Mouse (Mus musculus): ENCODE measurements around the gene Tgif2. TPM values are rescaled to one million over a fixed set of nuclear protein-coding genes. Genes with fewer than 3 reads are reported as not detected.
"Not testable (repeated sequence)": the region's sequence is repeated elsewhere in the genome, so short reads cannot be mapped to it uniquely, and the experiment has no call there.

Tgif2 gene
- polyA plus RNA-seq, 1 experiment from 2014 or later: 11.2 TPM

DNA sequence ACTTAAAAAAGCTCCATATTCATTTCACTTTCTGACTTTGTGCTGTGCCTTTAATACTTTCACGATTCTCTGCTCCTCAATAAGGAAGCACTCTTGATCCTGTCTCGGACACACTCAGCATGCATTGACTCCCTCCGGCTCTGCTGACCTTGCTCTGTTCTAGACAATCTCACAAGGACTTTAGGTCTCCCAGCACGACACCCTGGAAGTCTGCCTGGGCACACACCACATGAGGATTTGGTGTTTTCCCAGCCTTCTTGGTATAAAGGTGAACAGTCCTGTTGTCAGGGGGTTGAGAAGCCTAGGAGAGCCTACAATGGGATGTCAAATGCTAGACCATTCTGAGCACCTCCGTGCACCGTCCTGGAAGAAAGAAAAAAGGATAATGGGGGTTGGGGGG, 53.0 kb downstream of the Tgif2 start:
- 76% methylated on average over 6 of the region's 6 CpGs for whole genome bisulfite sequencing
- Histone ChIP-seq H3K4me2 (ENCODE audit: low read depth, low read length) (no peak overlapping the region), H3K4me3 (ENCODE audit: low read depth, low read length) (no peak overlapping the region), H3K27me3 (ENCODE audit: control insufficient read depth, insufficient read depth, low read length) (no peaks in the 10 kb centered on the region), H3K9ac (replicated peaks; ENCODE audit: low read depth, low read length) (no peak overlapping the region), H3K4me1 (ENCODE audit: control insufficient read depth, insufficient read depth, low read length) (0 out of 2 replicates have a peak, but pooled peaks cover 4% of the 10 kb centered on the region), H3K27ac (ENCODE audit: low read depth, low read length) (no peak overlapping the region), H3K36me3 (ENCODE audit: control insufficient read depth, insufficient read depth, low read length) (no peaks in the 10 kb centered on the region), H3K9me3 (ENCODE audit: control insufficient read depth, low read length) (no peaks in the 10 kb centered on the region)
- no peak for ATAC-seq (ENCODE audit: low read depth)

DNA sequence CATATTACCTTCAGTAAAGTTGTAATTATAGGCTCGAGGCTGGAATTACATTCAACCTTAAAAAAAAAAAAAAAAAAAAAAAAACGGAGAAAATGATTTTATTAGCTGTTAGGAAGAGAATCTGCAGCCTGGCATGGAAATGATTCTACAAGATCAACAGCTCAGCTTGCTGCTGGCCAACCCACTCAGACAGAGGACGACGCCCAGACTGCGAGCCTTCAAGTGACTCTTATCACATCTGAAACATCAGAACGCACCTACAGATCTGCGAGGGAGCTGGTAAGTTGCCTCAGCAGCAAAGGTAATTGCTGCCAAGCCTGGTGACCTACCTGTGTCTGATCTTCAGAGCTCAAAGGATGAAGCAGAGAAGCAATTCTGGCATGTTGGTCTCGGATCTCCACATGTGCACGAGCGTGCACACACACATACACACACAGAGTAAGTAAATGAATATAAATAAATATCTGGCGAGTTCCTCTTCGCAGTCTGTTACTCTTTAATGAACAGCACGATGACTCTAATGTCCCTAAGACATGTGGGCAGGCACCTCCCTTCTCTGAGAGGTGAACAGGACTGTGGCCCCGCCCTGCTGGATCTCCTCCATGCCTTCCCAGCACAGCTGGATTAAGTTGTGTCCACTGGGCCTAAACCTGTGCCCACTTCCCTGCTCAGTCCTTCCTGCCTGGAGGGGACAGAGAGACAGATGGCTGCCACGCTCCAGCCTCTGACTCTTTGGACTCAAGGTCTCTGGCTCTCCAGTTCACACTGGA, 54.9 kb downstream of the Tgif2 start:
- 0 out of 2 replicates have a peak, but pooled peaks cover 4% of the 10 kb centered on the region for H3K4me1 ChIP-seq (ENCODE audit: control insufficient read depth, insufficient read depth, low read length)
- no peak overlapping the region for H3K4me3 ChIP-seq (ENCODE audit: low read depth, low read length)
- no peak overlapping the region for H3K9ac ChIP-seq (replicated peaks; ENCODE audit: low read depth, low read length)
- no peaks in the 10 kb centered on the region for H3K27me3 ChIP-seq (ENCODE audit: control insufficient read depth, insufficient read depth, low read length)
- no peaks in the 10 kb centered on the region for H3K9me3 ChIP-seq (ENCODE audit: control insufficient read depth, low read length)
- H3K4me2 ChIP-seq (ENCODE audit: low read depth, low read length): no peak overlapping the region
- H3K36me3 ChIP-seq (ENCODE audit: control insufficient read depth, insufficient read depth, low read length): no peaks in the 10 kb centered on the region
- 83% methylated on average over 15 of the region's 15 CpGs for WGBS
- no peak overlapping the region for H3K27ac ChIP-seq (ENCODE audit: low read depth, low read length)
- ATAC-seq (ENCODE audit: low read depth): no peak

DNA sequence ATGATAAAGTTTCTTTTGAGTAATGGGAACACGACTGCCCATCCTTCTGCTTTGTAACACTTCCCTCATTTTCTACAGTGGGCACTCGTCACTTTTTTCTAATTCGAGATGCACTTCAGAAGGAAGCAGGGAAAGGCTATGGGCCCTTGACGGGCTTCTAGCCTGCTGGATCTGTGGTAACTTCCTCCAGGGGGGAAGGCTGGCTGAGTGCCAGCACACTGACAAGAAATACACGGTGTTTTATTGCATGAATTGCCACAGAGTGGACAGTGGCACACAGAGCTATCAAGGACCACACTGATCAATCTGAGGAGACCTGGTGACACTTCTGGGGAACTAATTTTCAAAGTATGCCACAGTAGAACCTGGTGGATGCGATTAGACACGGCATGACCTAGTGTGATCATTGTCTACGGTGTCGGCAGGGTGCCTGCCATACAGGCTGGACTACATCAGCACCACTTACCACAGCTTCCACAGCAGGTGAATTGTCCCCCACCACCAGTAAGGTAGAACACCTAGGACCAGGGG, 56.6 kb downstream of the Tgif2 start:
- no peaks in the 10 kb centered on the region for H3K9me3 ChIP-seq (ENCODE audit: control insufficient read depth, low read length)
- H3K9ac ChIP-seq (replicated peaks; ENCODE audit: low read depth, low read length): no peak overlapping the region
- no peak for ATAC-seq (ENCODE audit: low read depth)
- no peak overlapping the region for H3K4me2 ChIP-seq (ENCODE audit: low read depth, low read length)
- WGBS: 67% methylated on average over 9 of the region's 9 CpGs
- H3K4me3 ChIP-seq (ENCODE audit: low read depth, low read length): no peak overlapping the region
- H3K27ac ChIP-seq (ENCODE audit: low read depth, low read length): no peak overlapping the region
- no peaks in the 10 kb centered on the region for H3K36me3 ChIP-seq (ENCODE audit: control insufficient read depth, insufficient read depth, low read length)
- no peaks in the 10 kb centered on the region for H3K27me3 ChIP-seq (ENCODE audit: control insufficient read depth, insufficient read depth, low read length)
- H3K4me1 ChIP-seq (ENCODE audit: control insufficient read depth, insufficient read depth, low read length): 0 out of 2 replicates have a peak, but pooled peaks cover 4% of the 10 kb centered on the region

DNA sequence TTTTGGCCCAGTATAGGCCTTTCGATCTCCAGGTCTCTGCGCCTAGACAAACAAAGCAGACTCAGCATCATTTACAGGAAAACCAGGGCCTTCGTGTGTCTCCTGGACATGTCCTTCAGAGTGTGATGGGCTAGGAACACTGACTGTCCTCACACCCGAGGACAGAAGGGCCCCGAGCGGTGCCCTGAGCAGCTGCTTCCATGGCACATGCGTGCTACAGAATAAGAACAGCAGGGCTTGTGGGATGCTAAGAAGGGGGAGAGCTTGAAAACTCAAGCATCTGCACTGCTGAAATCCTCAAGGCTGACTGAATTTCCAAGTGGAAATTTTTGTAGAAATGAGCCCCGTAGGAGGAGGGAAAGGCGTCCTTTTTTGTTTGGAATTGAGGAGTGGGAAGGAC, 57.2 kb downstream of the Tgif2 start:
- 87% methylated on average over 9 of the region's 9 CpGs for WGBS
- Histone ChIP-seq H3K4me2 (ENCODE audit: low read depth, low read length) (no peak overlapping the region), H3K27ac (ENCODE audit: low read depth, low read length) (no peak overlapping the region), H3K4me1 (ENCODE audit: control insufficient read depth, insufficient read depth, low read length) (0 out of 2 replicates have a peak, but pooled peaks cover under 1% of the 10 kb centered on the region), H3K27me3 (ENCODE audit: control insufficient read depth, insufficient read depth, low read length) (no peaks in the 10 kb centered on the region), H3K9me3 (ENCODE audit: control insufficient read depth, low read length) (no peaks in the 10 kb centered on the region), H3K4me3 (ENCODE audit: low read depth, low read length) (no peak overlapping the region), H3K9ac (replicated peaks; ENCODE audit: low read depth, low read length) (no peak overlapping the region), H3K36me3 (ENCODE audit: control insufficient read depth, insufficient read depth, low read length) (no peaks in the 10 kb centered on the region)
- ATAC-seq (ENCODE audit: low read depth): no peak

DNA sequence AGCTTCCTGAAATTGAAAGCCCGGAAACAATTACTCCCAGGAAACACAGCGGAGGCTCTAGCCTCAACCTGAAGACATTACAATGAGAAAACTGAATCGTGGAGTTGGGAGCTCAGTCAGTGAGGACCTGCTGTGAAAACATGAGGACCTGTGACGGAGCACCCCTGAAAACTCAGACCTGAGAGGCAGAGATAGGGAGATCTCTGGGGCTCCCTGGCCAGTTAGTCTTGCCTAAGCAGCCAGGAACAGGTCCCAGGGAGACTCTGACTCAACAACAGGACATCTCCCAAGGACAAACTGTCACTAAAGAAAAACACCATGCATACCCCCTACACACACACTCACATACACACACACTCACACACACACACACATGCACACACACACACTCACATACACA, 58.6 kb downstream of the Tgif2 start:
- Histone ChIP-seq H3K9me3 (ENCODE audit: control insufficient read depth, low read length) (no peaks in the 10 kb centered on the region), H3K4me3 (ENCODE audit: low read depth, low read length) (no peak overlapping the region), H3K27me3 (ENCODE audit: control insufficient read depth, insufficient read depth, low read length) (no peaks in the 10 kb centered on the region), H3K36me3 (ENCODE audit: control insufficient read depth, insufficient read depth, low read length) (no peaks in the 10 kb centered on the region), H3K4me1 (ENCODE audit: control insufficient read depth, insufficient read depth, low read length) (no peaks in the 10 kb centered on the region), H3K9ac (replicated peaks; ENCODE audit: low read depth, low read length) (no peak overlapping the region), H3K27ac (ENCODE audit: low read depth, low read length) (no peak overlapping the region), H3K4me2 (ENCODE audit: low read depth, low read length) (no peak overlapping the region)
- ATAC-seq (ENCODE audit: low read depth): no peak
- 73% methylated on average over 4 of the region's 4 CpGs for WGBS

DNA sequence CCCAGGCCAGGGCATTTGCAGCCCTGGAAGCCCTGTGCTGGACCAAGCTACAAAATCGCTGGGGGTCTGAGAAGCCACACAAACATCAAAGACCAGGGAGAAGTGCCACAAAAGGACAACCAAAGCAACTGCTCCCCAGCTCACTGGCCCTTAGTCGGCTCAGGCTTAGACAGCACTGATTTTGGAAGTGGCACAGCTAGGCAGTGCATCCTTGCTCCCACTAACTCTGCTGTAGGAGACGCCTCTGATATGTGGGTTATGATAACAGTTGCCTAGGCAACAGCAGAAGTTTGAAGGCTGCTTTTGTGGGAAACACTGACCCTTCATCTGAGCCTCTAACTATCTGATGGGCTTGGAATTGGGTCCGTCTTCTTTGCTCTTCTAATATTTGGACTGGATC, 59.4 kb downstream of the Tgif2 start:
- Histone ChIP-seq H3K4me3 (ENCODE audit: low read depth, low read length) (no peak overlapping the region), H3K9me3 (ENCODE audit: control insufficient read depth, low read length) (no peaks in the 10 kb centered on the region), H3K27me3 (ENCODE audit: control insufficient read depth, insufficient read depth, low read length) (no peaks in the 10 kb centered on the region), H3K4me2 (ENCODE audit: low read depth, low read length) (no peak overlapping the region), H3K9ac (replicated peaks; ENCODE audit: low read depth, low read length) (no peak overlapping the region), H3K36me3 (ENCODE audit: control insufficient read depth, insufficient read depth, low read length) (no peaks in the 10 kb centered on the region), H3K4me1 (ENCODE audit: control insufficient read depth, insufficient read depth, low read length) (no peaks in the 10 kb centered on the region), H3K27ac (ENCODE audit: low read depth, low read length) (no peak overlapping the region)
- WGBS: 79% methylated on average over 4 of the region's 4 CpGs
- no peak for ATAC-seq (ENCODE audit: low read depth)

DNA sequence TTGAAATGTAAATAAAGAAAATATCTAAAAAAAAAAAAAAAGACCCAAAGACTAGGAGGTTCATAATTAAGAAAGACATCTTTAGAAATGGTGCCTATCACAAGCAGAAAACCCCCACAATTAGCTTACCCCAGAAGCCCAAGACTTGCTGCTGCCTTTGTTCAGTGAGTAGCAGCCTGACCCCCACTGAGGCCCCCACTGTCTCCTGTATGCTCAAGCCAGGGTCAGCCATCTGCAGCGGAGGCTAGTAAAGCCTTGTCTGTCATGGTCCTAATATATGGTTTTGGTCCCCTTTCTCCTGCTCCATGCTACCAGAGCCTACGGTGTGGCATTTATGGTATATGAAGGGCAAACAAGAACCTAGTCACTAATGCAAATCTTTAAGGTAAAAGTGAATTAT, 61.5 kb downstream of the Tgif2 start:
- Histone ChIP-seq H3K9ac (replicated peaks; ENCODE audit: low read depth, low read length) (no peak overlapping the region), H3K4me2 (ENCODE audit: low read depth, low read length) (no peak overlapping the region), H3K9me3 (ENCODE audit: control insufficient read depth, low read length) (no peaks in the 10 kb centered on the region), H3K4me3 (ENCODE audit: low read depth, low read length) (no peak overlapping the region), H3K36me3 (ENCODE audit: control insufficient read depth, insufficient read depth, low read length) (no peaks in the 10 kb centered on the region), H3K27ac (ENCODE audit: low read depth, low read length) (no peak overlapping the region), H3K27me3 (ENCODE audit: control insufficient read depth, insufficient read depth, low read length) (no peaks in the 10 kb centered on the region), H3K4me1 (ENCODE audit: control insufficient read depth, insufficient read depth, low read length) (no peaks in the 10 kb centered on the region)
- 52% methylated on average over 2 of the region's 2 CpGs for WGBS
- ATAC-seq (ENCODE audit: low read depth): no peak

DNA sequence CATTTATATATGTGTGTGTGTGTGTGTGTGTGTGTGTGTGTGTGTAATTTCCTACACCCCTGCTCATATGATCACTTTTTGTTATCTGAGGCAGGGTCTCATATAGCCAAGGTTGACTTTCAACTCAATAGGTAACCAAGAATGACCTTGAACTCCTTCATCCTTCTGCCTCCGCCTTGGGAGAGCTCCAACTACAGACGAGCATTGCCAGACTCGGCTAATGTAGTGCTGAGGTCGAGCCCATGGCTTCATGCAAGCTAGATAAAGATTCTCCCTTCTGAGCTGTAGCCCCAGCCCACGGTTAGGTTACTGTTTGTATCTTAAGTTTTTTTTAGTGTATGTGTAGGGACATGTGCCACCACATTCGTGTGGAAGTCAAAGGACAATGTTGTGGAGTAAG, 62.1 kb downstream of the Tgif2 start:
- Histone ChIP-seq H3K4me3 (ENCODE audit: low read depth, low read length) (no peak overlapping the region), H3K27ac (ENCODE audit: low read depth, low read length) (no peak overlapping the region), H3K9me3 (ENCODE audit: control insufficient read depth, low read length) (no peaks in the 10 kb centered on the region), H3K36me3 (ENCODE audit: control insufficient read depth, insufficient read depth, low read length) (no peaks in the 10 kb centered on the region), H3K9ac (replicated peaks; ENCODE audit: low read depth, low read length) (no peak overlapping the region), H3K4me2 (ENCODE audit: low read depth, low read length) (no peak overlapping the region), H3K4me1 (ENCODE audit: control insufficient read depth, insufficient read depth, low read length) (no peaks in the 10 kb centered on the region), H3K27me3 (ENCODE audit: control insufficient read depth, insufficient read depth, low read length) (no peaks in the 10 kb centered on the region)
- WGBS: 84% methylated on average over 6 of the region's 6 CpGs
- no peak for ATAC-seq (ENCODE audit: low read depth)

DNA sequence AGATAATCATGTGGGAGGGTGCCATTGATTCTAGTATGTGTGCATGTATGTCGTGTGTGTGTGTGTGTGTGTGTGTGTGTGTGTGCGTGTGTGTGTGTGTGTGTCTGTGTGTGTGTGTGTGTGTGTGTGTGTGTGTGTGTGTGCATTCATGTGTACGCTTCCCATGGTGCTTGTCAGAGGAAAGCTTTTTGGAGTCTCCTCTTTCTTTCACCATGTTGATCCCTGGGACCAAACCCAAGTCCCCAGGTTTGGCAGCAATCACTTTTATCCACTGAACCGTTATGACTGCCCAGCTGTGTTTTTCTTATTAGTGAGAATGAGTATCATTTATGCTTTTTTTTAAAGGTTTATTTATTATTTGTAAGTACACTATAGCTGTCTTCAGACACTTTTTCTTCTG, 62.6 kb downstream of the Tgif2 start:
- not testable (repeated sequence) for H3K27me3 ChIP-seq (ENCODE audit: control insufficient read depth, insufficient read depth, low read length); H3K4me2 ChIP-seq (ENCODE audit: low read depth, low read length); H3K36me3 ChIP-seq (ENCODE audit: control insufficient read depth, insufficient read depth, low read length); ATAC-seq (ENCODE audit: low read depth); H3K9ac ChIP-seq (replicated peaks; ENCODE audit: low read depth, low read length); H3K27ac ChIP-seq (ENCODE audit: low read depth, low read length); H3K4me3 ChIP-seq (ENCODE audit: low read depth, low read length); H3K9me3 ChIP-seq (ENCODE audit: control insufficient read depth, low read length); H3K4me1 ChIP-seq (ENCODE audit: control insufficient read depth, insufficient read depth, low read length)
- 81% methylated on average over 4 of the region's 4 CpGs for WGBS
